9 mouse cellular contexts compared by ENCODE assay signal in the genomic region with DNA sequence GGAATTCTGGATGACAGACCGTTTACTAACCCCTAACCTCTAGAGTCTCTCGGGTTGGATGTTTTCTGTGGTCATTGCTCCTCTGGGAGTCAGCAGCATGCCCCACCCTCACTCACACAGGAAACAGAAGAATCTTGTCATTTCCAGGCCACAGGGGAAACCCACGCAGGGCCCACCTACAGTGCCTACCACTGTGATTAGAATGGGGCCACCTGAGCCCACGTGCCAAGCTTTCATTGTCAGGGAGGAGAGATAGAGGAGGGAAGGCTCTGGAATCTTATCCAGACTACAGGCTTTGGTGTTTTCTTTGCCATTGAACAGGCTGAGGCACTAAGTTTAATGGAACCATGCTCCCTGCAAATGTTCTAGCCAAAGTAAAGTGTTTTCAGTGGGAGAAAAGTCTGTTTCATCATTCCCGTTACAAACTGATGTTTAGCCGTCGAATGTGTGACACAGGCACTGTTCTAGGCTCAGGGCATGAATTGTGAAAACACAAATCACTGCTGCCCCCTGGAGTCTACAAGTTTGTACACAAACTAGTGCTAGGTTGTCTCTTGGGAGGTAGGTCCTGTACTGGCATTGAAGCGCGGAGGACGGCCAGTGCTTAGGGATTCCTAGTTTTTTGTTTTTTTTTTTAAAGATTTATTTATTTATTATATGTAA. TPM values are rescaled to one million over a fixed set of nuclear protein-coding genes. Genes with fewer than 3 reads are reported as not detected.
DNase-seq lines count a peak whose midpoint lies in the region; ATAC-seq and TF ChIP-seq lines count a peak whose summit lies in the region.
"Had no signal": no experiment of that assay in that cellular context is flagged by ENCODE, and none has a peak within 500 bp of the region (broad histone marks: within the 10 kb centered on the region; RNA-seq: fewer than 3 reads in every experiment).

No protein-coding gene starts in this region.

- DNase-seq in midbrain, postnatal 0 days (ENCODE audit: low spot score), result no peak
- no peak for DNase-seq in midbrain, embryonic 10.5 days (ENCODE audit: low spot score)
- peak; percentile 74 for DNase-seq in adrenal gland, postnatal 14 days
- DNase-seq in lung, postnatal 25 days (ENCODE audit: low spot score), result peak; percentile 84
- DNase-seq in c-Kit-positive CD71-positive TER-119-positive erythroid progenitor cells, embryonic 14.5 days (ENCODE audit: low spot score), result no peak
- DNase-seq in cerebellum, adult 11 months, result no peak
- DNase-seq in cerebellum, postnatal 4 days (ENCODE audit: low spot score in 2 of 2), result no peak

- no peaks in the 10 kb centered on the region for H3K36me3 ChIP-seq in midbrain, postnatal 0 days (ENCODE audit: insufficient read depth, low read length)
- H3K36me3 ChIP-seq in midbrain, embryonic 10.5 days, result no peaks in the 10 kb centered on the region
- H3K36me3 ChIP-seq in intestine, embryonic 15.5 days, result 0 out of 2 replicates have a peak, but pooled peaks cover 2% of the 10 kb centered on the region
- H3K36me3 ChIP-seq: midbrain, embryonic 12.5 days had no signal

- no peak overlapping the region for H3K27ac ChIP-seq in midbrain, postnatal 0 days (ENCODE audit: low read depth, low read length)
- H3K27ac ChIP-seq in midbrain, embryonic 10.5 days (replicated peaks), result no peak overlapping the region
- peak overlapping the region; percentile 58; the same call in 1 of the 2 replicates for H3K27ac ChIP-seq in intestine, embryonic 15.5 days
- H3K27ac ChIP-seq: midbrain, embryonic 12.5 days had no signal

- H3K9ac ChIP-seq in midbrain, postnatal 0 days (replicated peaks; ENCODE audit: low read length, poor library complexity, severe bottlenecking), result no peak overlapping the region
- no peak overlapping the region for H3K9ac ChIP-seq in intestine, embryonic 15.5 days
- H3K9ac ChIP-seq: midbrain, embryonic 12.5 days had no signal

- no peaks in the 10 kb centered on the region for H3K27me3 ChIP-seq in midbrain, postnatal 0 days (ENCODE audit: insufficient read depth, low read length)
- H3K27me3 ChIP-seq in midbrain, embryonic 10.5 days (ENCODE audit: low read depth, poor library complexity, severe bottlenecking), result no peaks in the 10 kb centered on the region
- no peaks in the 10 kb centered on the region for H3K27me3 ChIP-seq in intestine, embryonic 15.5 days (replicated peaks)
- H3K27me3 ChIP-seq: midbrain, embryonic 12.5 days had no signal

- 87% methylated on average over 10 of the region's 10 CpGs for WGBS in midbrain, postnatal 0 days
- WGBS in midbrain, embryonic 10.5 days, result 93% methylated on average over 10 of the region's 10 CpGs
- WGBS in intestine, embryonic 15.5 days, result 68% methylated on average over 10 of the region's 10 CpGs

- no peak overlapping the region for H3K4me2 ChIP-seq in midbrain, postnatal 0 days (ENCODE audit: low read depth, low read length, poor library complexity, severe bottlenecking)
- no peak overlapping the region for H3K4me2 ChIP-seq in intestine, embryonic 15.5 days (replicated peaks)
- H3K4me2 ChIP-seq: midbrain, embryonic 12.5 days had no signal

- no peaks in the 10 kb centered on the region for H3K9me3 ChIP-seq in midbrain, postnatal 0 days (ENCODE audit: low read length)
- no peaks in the 10 kb centered on the region for H3K9me3 ChIP-seq in midbrain, embryonic 10.5 days (replicated peaks)
- no peaks in the 10 kb centered on the region for H3K9me3 ChIP-seq in intestine, embryonic 15.5 days
- H3K9me3 ChIP-seq: midbrain, embryonic 12.5 days had no signal

- peak; percentile 48 for TF ChIP-seq CTCF in midbrain, postnatal 0 days (IDR thresholded peaks at IDR 0.05)

- no peak for ATAC-seq in midbrain, postnatal 0 days (ENCODE audit: low FRiP score)
- ATAC-seq in intestine, embryonic 15.5 days, result no peak

- 0 out of 2 replicates have a peak, but pooled peaks cover 2% of the 10 kb centered on the region for H3K4me1 ChIP-seq in midbrain, postnatal 0 days (ENCODE audit: insufficient read depth, low read length)
- peaks cover 28% of the 10 kb centered on the region for H3K4me1 ChIP-seq in midbrain, embryonic 10.5 days
- H3K4me1 ChIP-seq in intestine, embryonic 15.5 days (replicated peaks), result 0 out of 2 replicates have a peak, but pooled peaks cover 3% of the 10 kb centered on the region

- H3K4me3 ChIP-seq in midbrain, postnatal 0 days (ENCODE audit: low read depth, low read length), result no peak overlapping the region
- no peak overlapping the region for H3K4me3 ChIP-seq in midbrain, embryonic 10.5 days
- no peak overlapping the region for H3K4me3 ChIP-seq in intestine, embryonic 15.5 days (replicated peaks)
- H3K4me3 ChIP-seq: midbrain, embryonic 12.5 days had no signal

RNA-seq across cellular contexts. Expression of gene Rapgef1, which starts 30.4 kb away (rescaled TPM):
- total RNA-seq in midbrain, postnatal 0 days (2014; rRNA removed), result 98.7 and 109 TPM in 2 replicates
- polyA plus RNA-seq in midbrain, postnatal 0 days (2015; fragmentation: Nextera tagmentation; extraction: Ambion mirVana), result 15.4 and 16.2 TPM in 2 replicates
- 14.4 and 15.4 TPM in 2 replicates for polyA plus RNA-seq in midbrain, embryonic 10.5 days (2016; fragmentation: Nextera tagmentation; extraction: Ambion mirVana)
- 57.3 and 61.2 TPM in 2 replicates for total RNA-seq in adrenal gland, postnatal 14 days (2021)
- 11.8 and 12.3 TPM in 2 replicates for polyA plus RNA-seq in intestine, embryonic 15.5 days (2015; fragmentation: Nextera tagmentation; extraction: Ambion mirVana)

Comparison
In these comparisons a context has a peak if more than half of its experiments do, and no peak if none do; other contexts are left out.
1. DNase-seq: peak in adrenal gland, postnatal 14 days (single experiment) and lung, postnatal 25 days (single experiment); none in midbrain, postnatal 0 days (single experiment), midbrain, embryonic 10.5 days (single experiment), c-Kit-positive CD71-positive TER-119-positive erythroid progenitor cells, embryonic 14.5 days (single experiment), cerebellum, adult 11 months (single experiment) and cerebellum, postnatal 4 days (0 of 2).